Mouse (Mus musculus): ENCODE measurements at regions not wholly inside any gene's neighbourhood (a gene's known extent, or its start where the extent isn't known, plus 50 kb on each side); places are given as distances from the start of the nearest gene placed in this dataset.
"Not testable (repeated sequence)": the region's sequence is repeated elsewhere in the genome, so short reads cannot be mapped to it uniquely, and the experiment has no call there.

- no peak overlapping the region for H3K27ac ChIP-seq (ENCODE audit: low read depth, low read length)
- no peaks in the 10 kb centered on the region for H3K4me1 ChIP-seq (ENCODE audit: control insufficient read depth, insufficient read depth, low read depth, low read length)
- 0 out of 2 replicates have a peak, but pooled peaks cover 2% of the 10 kb centered on the region for H3K9me3 ChIP-seq (ENCODE audit: control insufficient read depth, low read length)
- no peaks in the 10 kb centered on the region for H3K27me3 ChIP-seq (replicated peaks; ENCODE audit: control insufficient read depth, insufficient read depth, low read length)
- no peak for ATAC-seq
- no peak overlapping the region for H3K9ac ChIP-seq (ENCODE audit: low read depth, low read length)
- no peaks in the 10 kb centered on the region for H3K36me3 ChIP-seq (ENCODE audit: control insufficient read depth, insufficient read depth, low read length)
- WGBS: 33% methylated on average over 6 of the region's 6 CpGs
- H3K4me2 ChIP-seq (ENCODE audit: low read length): no peak overlapping the region
- H3K4me3 ChIP-seq (ENCODE audit: low read length): no peak overlapping the region
Measured at GRCm38 (mm10) chr13:52288400-52288799, 242.7 kb downstream of the Diras2 start.

- Histone ChIP-seq H3K9ac (ENCODE audit: low read depth, low read length) (no peak overlapping the region), H3K27me3 (replicated peaks; ENCODE audit: control insufficient read depth, insufficient read depth, low read length) (no peaks in the 10 kb centered on the region)
- 95% methylated on average over 15 of the region's 15 CpGs for WGBS
Measured at GRCm38 (mm10) chr13:52295847-52296246, 235.2 kb downstream of the Diras2 start.

GRCm38 (mm10) chr13:52296541-52297276, 234.4 kb downstream of the Diras2 start:
- Histone ChIP-seq H3K4me2 (ENCODE audit: low read length) (no peak overlapping the region), H3K27me3 (replicated peaks; ENCODE audit: control insufficient read depth, insufficient read depth, low read length) (no peaks in the 10 kb centered on the region), H3K4me3 (ENCODE audit: low read length) (no peak overlapping the region), H3K27ac (ENCODE audit: low read depth, low read length) (no peak overlapping the region), H3K4me1 (ENCODE audit: control insufficient read depth, insufficient read depth, low read depth, low read length) (no peaks in the 10 kb centered on the region), H3K9ac (ENCODE audit: low read depth, low read length) (no peak overlapping the region), H3K36me3 (ENCODE audit: control insufficient read depth, insufficient read depth, low read length) (no peaks in the 10 kb centered on the region), H3K9me3 (ENCODE audit: control insufficient read depth, low read length) (no peaks in the 10 kb centered on the region)
- ATAC-seq: no peak
- WGBS: 76% methylated on average over 9 of the region's 9 CpGs

More at GRCm38 (mm10) chr13:52295847-52296246, 235.2 kb downstream of the Diras2 start:
- Histone ChIP-seq H3K4me1 (ENCODE audit: control insufficient read depth, insufficient read depth, low read depth, low read length) (no peaks in the 10 kb centered on the region), H3K9me3 (ENCODE audit: control insufficient read depth, low read length) (no peaks in the 10 kb centered on the region), H3K36me3 (ENCODE audit: control insufficient read depth, insufficient read depth, low read length) (no peaks in the 10 kb centered on the region), H3K4me2 (ENCODE audit: low read length) (no peak overlapping the region), H3K27ac (ENCODE audit: low read depth, low read length) (no peak overlapping the region), H3K4me3 (ENCODE audit: low read length) (no peak overlapping the region)
- no peak for ATAC-seq

- H3K9ac ChIP-seq (ENCODE audit: low read depth, low read length): no peak overlapping the region
- H3K4me2 ChIP-seq (ENCODE audit: low read length): no peak overlapping the region
- 35% methylated on average over 7 of the region's 7 CpGs for WGBS
- ATAC-seq: no peak
- no peaks in the 10 kb centered on the region for H3K27me3 ChIP-seq (replicated peaks; ENCODE audit: control insufficient read depth, insufficient read depth, low read length)
- no peaks in the 10 kb centered on the region for H3K9me3 ChIP-seq (ENCODE audit: control insufficient read depth, low read length)
- H3K4me3 ChIP-seq (ENCODE audit: low read length): no peak overlapping the region
- no peaks in the 10 kb centered on the region for H3K36me3 ChIP-seq (ENCODE audit: control insufficient read depth, insufficient read depth, low read length)
- no peaks in the 10 kb centered on the region for H3K4me1 ChIP-seq (ENCODE audit: control insufficient read depth, insufficient read depth, low read depth, low read length)
- H3K27ac ChIP-seq (ENCODE audit: low read depth, low read length): no peak overlapping the region
Measured at GRCm38 (mm10) chr13:52297277-52297623, 233.8 kb downstream of the Diras2 start.

- Histone ChIP-seq H3K36me3 (ENCODE audit: control insufficient read depth, insufficient read depth, low read length) (no peaks in the 10 kb centered on the region), H3K4me3 (ENCODE audit: low read length) (no peak overlapping the region), H3K27me3 (replicated peaks; ENCODE audit: control insufficient read depth, insufficient read depth, low read length) (no peaks in the 10 kb centered on the region), H3K9ac (ENCODE audit: low read depth, low read length) (no peak overlapping the region), H3K27ac (ENCODE audit: low read depth, low read length) (no peak overlapping the region), H3K4me1 (ENCODE audit: control insufficient read depth, insufficient read depth, low read depth, low read length) (no peaks in the 10 kb centered on the region), H3K9me3 (ENCODE audit: control insufficient read depth, low read length) (no peaks in the 10 kb centered on the region), H3K4me2 (ENCODE audit: low read length) (no peak overlapping the region)
- WGBS: 42% methylated on average over 5 of the region's 5 CpGs
- no peak for ATAC-seq
Measured at GRCm38 (mm10) chr13:52298362-52298761, 232.7 kb downstream of the Diras2 start.

GRCm38 (mm10) chr13:52305328-52305727, 225.8 kb downstream of the Diras2 start:
- H3K4me2 ChIP-seq (ENCODE audit: low read length); H3K9ac ChIP-seq (ENCODE audit: low read depth, low read length); H3K9me3 ChIP-seq (ENCODE audit: control insufficient read depth, low read length); H3K27me3 ChIP-seq (replicated peaks; ENCODE audit: control insufficient read depth, insufficient read depth, low read length); ATAC-seq; H3K27ac ChIP-seq (ENCODE audit: low read depth, low read length); H3K4me3 ChIP-seq (ENCODE audit: low read length); H3K36me3 ChIP-seq (ENCODE audit: control insufficient read depth, insufficient read depth, low read length); H3K4me1 ChIP-seq (ENCODE audit: control insufficient read depth, insufficient read depth, low read depth, low read length): not testable (repeated sequence)

GRCm38 (mm10) chr13:52306783-52307440, 224.2 kb downstream of the Diras2 start:
- ATAC-seq: no peak
- 83% methylated on average over 9 of the region's 9 CpGs for WGBS
- no peak overlapping the region for H3K27ac ChIP-seq (ENCODE audit: low read depth, low read length)

GRCm38 (mm10) chr13:52310954-52311353, 220.1 kb downstream of the Diras2 start:
- WGBS: 10% methylated on average over 2 of the region's 2 CpGs
- Histone ChIP-seq H3K27me3 (replicated peaks; ENCODE audit: control insufficient read depth, insufficient read depth, low read length) (no peaks in the 10 kb centered on the region), H3K4me1 (ENCODE audit: control insufficient read depth, insufficient read depth, low read depth, low read length) (no peaks in the 10 kb centered on the region), H3K36me3 (ENCODE audit: control insufficient read depth, insufficient read depth, low read length) (no peaks in the 10 kb centered on the region), H3K4me3 (ENCODE audit: low read length) (no peak overlapping the region), H3K4me2 (ENCODE audit: low read length) (no peak overlapping the region), H3K9me3 (ENCODE audit: control insufficient read depth, low read length) (no peaks in the 10 kb centered on the region), H3K9ac (ENCODE audit: low read depth, low read length) (no peak overlapping the region), H3K27ac (ENCODE audit: low read depth, low read length) (no peak overlapping the region)
- no peak; the same call in 1 of the 2 replicates for ATAC-seq

More at GRCm38 (mm10) chr13:52306783-52307440, 224.2 kb downstream of the Diras2 start:
- Histone ChIP-seq H3K4me2 (ENCODE audit: low read length) (no peak overlapping the region), H3K27me3 (replicated peaks; ENCODE audit: control insufficient read depth, insufficient read depth, low read length) (no peaks in the 10 kb centered on the region), H3K9me3 (ENCODE audit: control insufficient read depth, low read length) (no peaks in the 10 kb centered on the region), H3K9ac (ENCODE audit: low read depth, low read length) (no peak overlapping the region), H3K4me1 (ENCODE audit: control insufficient read depth, insufficient read depth, low read depth, low read length) (no peaks in the 10 kb centered on the region), H3K4me3 (ENCODE audit: low read length) (no peak overlapping the region), H3K36me3 (ENCODE audit: control insufficient read depth, insufficient read depth, low read length) (no peaks in the 10 kb centered on the region)

GRCm38 (mm10) chr13:52318276-52318675, 212.8 kb downstream of the Diras2 start:
- Histone ChIP-seq H3K4me1 (ENCODE audit: control insufficient read depth, insufficient read depth, low read depth, low read length) (no peaks in the 10 kb centered on the region), H3K36me3 (ENCODE audit: control insufficient read depth, insufficient read depth, low read length) (no peaks in the 10 kb centered on the region), H3K27ac (ENCODE audit: low read depth, low read length) (no peak overlapping the region), H3K27me3 (replicated peaks; ENCODE audit: control insufficient read depth, insufficient read depth, low read length) (no peaks in the 10 kb centered on the region; the same call in 1 of the 2 replicates), H3K9me3 (ENCODE audit: control insufficient read depth, low read length) (no peaks in the 10 kb centered on the region), H3K9ac (ENCODE audit: low read depth, low read length) (no peak overlapping the region), H3K4me2 (ENCODE audit: low read length) (no peak overlapping the region), H3K4me3 (ENCODE audit: low read length) (no peak overlapping the region)
- ATAC-seq: no peak
- WGBS: 88% methylated on average over 2 of the region's 2 CpGs

Data from hindbrain, embryonic 16.5 days (tissue).